Mouse (Mus musculus) erythroblast, adult 5-6 weeks (primary cell): ENCODE measurements around the gene Ncmap. TPM values are rescaled to one million over a fixed set of nuclear protein-coding genes. Genes with fewer than 3 reads are reported as not detected.

Experiments
- ATAC-seq: replicated peaks from 2 replicates; pipeline ENCODE4 v1.8.0; 2016; ENCODE audit warnings: moderate number of reproducible peaks, mild to moderate bottlenecking, moderate TSS enrichment, inconsistent platforms; ENCODE audit not compliant: poor library complexity, low FRiP score, severe bottlenecking
- total RNA-seq, 2 experiments: library from RNA; stranded (forward) in 1 of 2; stranded (reverse) in 1 of 2; fragments of 150-400 nt in 1 of 2; fragments of 200-764, 138-1000 nt in 1 of 2; gene quantifications; 2 replicates each; pipeline versions ENCODE4 v1.2.3 to v1.2.4; 2015 to 2017; ENCODE audit warnings: low replicate concordance in 2 of 2

Gene Ncmap
- total RNA-seq (2015; ENCODE audit: low replicate concordance) (not detected in 2 replicates), total RNA-seq (2017; ENCODE audit: low replicate concordance) (not detected in 2 replicates)

GRCm38 (mm10) chr4:135397991-135398390 is at the start of gene Ncmap:
Ncmap (minus strand) TSS chr4:135398227.
- no peak for ATAC-seq

- ATAC-seq, result no peak
Measured at GRCm38 (mm10) chr4:135442473-135442872, 44.4 kb upstream of the Ncmap start.

- peak; percentile 72 for ATAC-seq
Measured at GRCm38 (mm10) chr4:135439904-135440522, 42.0 kb upstream of the Ncmap start.

DNA sequence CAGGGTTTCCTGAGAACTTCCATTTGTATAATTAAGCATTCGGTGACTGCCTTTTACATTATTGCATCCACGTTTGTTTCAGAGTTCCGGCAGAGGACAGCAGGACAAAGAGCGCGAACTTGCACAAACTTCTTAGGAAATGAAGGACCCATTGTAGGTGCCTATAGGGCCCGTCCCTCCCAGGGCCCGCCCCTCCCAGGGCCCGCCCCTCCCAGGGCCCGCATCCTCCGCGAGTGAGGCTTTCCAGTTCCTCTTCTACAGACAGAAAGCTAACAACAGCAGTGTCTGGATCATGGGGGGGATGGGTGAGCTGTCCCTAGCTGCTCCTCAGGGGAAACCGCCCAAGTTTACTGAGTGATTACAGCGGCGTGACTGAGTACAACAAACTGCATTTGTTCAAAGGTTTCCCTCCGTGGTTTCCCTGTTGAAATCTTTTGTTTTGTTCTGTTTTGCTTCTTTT is 41.2 kb upstream of the Ncmap start:
- ATAC-seq, result peak; percentile 86

GRCm38 (mm10) chr4:135437924-135438323 is 39.9 kb upstream of the Ncmap start:
- ATAC-seq, result no peak

DNA sequence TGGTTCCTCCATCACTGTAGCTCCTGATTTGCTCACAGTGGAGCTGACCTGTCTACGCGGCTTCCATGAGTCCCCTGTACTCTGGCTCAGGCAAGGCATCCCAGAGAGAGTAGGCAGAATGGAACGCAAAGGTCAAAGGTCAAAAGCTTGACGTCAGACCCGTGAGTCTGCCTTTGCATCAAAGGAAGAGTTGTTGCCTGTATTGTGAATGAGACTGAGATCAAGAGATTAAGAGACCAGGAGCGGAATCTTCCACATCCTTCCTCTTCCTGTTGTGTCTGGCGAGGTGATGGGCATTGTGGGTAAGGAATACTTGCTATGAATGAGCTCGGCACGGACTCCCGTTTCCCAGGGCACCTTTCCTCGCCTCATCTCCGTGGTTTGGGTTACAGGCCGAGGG is 38.3 kb upstream of the Ncmap start:
- ATAC-seq, result no peak

GRCm38 (mm10) chr4:135434395-135434789 is 36.4 kb upstream of the Ncmap start:
- ATAC-seq, result no peak

DNA sequence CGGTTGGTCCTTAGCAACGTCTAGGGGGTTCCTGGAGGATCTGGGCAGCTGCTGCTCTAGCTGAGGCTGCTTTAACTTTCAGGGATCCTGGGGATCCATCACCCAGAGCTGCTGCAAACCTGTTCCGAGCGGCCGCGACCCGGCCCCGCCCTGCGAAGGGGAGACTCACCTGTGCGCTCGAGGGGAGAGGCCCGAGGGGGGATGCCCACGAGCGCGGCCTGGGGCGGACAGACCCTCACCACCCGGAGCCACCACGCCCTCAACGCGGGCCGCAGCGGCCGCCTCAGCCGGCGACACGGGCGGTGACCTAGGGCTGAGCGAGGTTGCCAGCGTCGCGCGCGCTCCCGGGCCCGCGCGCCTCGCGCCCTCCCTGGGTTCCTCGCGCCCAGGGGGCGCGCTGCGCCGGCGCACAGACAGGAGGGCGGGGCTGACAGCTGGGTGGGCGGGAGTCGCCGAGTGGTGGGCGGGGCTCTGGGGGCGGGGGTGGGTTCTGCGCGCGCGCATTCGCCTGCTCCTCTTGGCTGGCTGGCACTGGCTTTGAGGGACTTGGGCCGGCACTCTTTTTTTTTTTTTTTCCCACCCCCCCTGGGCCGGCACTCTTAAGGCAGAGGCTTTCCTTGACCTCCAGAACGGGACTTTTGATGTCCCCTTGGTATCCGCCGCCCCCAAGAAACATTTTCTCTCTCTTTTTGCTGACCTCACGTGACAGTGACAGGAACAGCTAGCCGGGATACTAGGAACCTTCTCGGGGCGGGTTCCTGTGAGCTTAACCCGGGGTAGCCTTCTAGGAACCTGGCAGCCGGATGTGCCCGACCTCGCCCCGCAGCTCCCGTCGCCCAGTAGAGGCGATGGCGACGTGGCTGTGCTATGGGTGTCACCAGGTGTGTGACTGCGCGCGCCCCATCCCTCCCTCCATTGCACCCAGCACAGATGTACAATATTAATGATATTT is 35.7 kb upstream of the Ncmap start, which contains the start of gene Rcan3:
Gene Rcan3, minus strand, starts transcription at position 411 of the 952 bp plus-strand sequence.
- ATAC-seq, result peak; percentile 79

DNA sequence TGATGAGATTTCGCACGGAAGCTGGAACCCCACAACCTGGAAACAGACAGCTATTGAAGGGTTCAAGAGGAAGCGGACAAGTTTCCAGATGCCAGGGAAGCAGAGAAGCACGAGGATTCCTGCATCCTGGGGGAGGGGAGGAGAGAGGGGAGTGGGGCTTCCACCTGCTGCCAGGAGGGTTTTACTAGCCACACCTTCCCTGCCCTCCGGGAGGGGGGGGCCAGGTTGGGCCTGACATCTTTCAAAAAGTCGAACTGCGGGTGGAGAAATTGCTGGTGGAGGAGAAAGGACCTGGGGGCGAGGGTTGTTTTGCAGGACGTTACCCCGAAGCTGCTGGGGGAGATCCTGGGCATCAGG is 35.0 kb upstream of the Ncmap start:
- 0 out of 2 replicates have a peak, but pooled peaks have one; percentile 0 for ATAC-seq

GRCm38 (mm10) chr4:135429990-135430760 is 32.1 kb upstream of the Ncmap start:
- ATAC-seq, result no peak

GRCm38 (mm10) chr4:135429383-135429782 is 31.4 kb upstream of the Ncmap start:
- ATAC-seq, result no peak

DNA sequence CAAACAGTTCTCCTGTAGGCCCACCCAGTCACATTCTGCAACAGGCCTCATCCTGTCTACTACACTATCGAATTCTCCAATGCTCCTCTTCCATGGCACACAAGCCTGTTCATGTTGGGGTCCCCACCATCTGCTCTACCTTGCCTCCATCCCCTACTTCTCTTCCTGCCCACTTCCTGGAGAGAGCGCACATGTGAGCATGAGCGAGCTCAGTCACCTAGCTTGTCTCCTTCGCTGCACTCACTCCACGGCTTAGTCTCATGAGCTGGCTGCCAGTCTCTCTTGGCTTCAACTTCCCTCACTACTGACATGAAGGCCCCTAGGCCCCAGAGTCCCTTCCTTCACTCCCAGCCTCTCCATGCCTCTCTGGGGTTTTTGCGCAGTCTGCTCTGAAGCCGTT is 28.6 kb upstream of the Ncmap start:
- ATAC-seq, result no peak

- no peak for ATAC-seq
Measured at GRCm38 (mm10) chr4:135425625-135426024, 27.6 kb upstream of the Ncmap start.

- no peak for ATAC-seq
Measured at GRCm38 (mm10) chr4:135420961-135421360, 22.9 kb upstream of the Ncmap start.

- ATAC-seq, result no peak
Measured at GRCm38 (mm10) chr4:135420416-135420815, 22.4 kb upstream of the Ncmap start.

- ATAC-seq, result no peak
Measured at GRCm38 (mm10) chr4:135419996-135420395, 22.0 kb upstream of the Ncmap start.

- no peak for ATAC-seq
Measured at GRCm38 (mm10) chr4:135416367-135416766, 18.3 kb upstream of the Ncmap start.

DNA sequence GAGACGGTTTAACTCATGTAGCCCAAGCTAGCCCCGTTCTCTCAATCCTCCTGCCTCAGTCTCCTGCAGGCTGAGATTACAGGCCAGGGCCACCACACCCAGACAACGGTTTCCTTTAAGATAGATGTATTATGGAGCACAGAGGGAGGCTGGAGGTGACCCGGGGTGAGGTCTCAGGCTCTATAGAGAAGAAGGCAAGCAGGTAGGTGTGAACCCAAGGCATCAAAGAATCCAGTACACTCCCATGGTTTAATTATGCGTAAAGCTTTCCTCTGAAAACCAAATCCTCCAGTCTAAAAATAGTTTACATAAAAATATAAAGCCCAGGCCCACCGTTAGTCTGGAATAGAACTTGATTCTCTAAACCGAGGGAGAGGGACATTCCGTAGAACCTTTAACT is 15.5 kb upstream of the Ncmap start:
- ATAC-seq, result no peak

GRCm38 (mm10) chr4:135411633-135412032 is 13.6 kb upstream of the Ncmap start:
- ATAC-seq, result peak; percentile 85

- ATAC-seq, result no peak
Measured at GRCm38 (mm10) chr4:135406180-135406579, 8.2 kb upstream of the Ncmap start.
